In genomic region chr17:13681126-13681525, GRCm38 (mm10) we compare ENCODE assay signal across 7 mouse cellular contexts.
A peak's percentile ranks its signal among the peaks of the same experiment; 100 is the strongest.
DNase-seq lines count a peak whose midpoint lies in the region.

No protein-coding gene starts in this region.

- DNase-seq in left cerebral cortex, adult 18-20 months (ENCODE audit: low spot score in 2 of 2): peak; percentile 35 to 40
- DNase-seq in left cerebral cortex, adult 11 months (ENCODE audit: low spot score): no peak
- DNase-seq in cerebellum, postnatal 25 days: peak; percentile 60 to 79
- DNase-seq in layer of hippocampus, adult 11-12 months (ENCODE audit: low spot score): peak; percentile 83
- DNase-seq in right cerebral cortex, postnatal 10 days (ENCODE audit: low spot score in 2 of 2): peak; percentile 89 to 90
- no peak for DNase-seq in liver
- DNase-seq in urinary bladder, postnatal 36 days (ENCODE audit: low spot score in 2 of 2): no peak

Comparison
In these comparisons a context has a peak if more than half of its experiments do, and no peak if none do; other contexts are left out.
1. DNase-seq: peak in left cerebral cortex, adult 18-20 months (2 of 2), cerebellum, postnatal 25 days (2 of 2), layer of hippocampus, adult 11-12 months (single experiment) and right cerebral cortex, postnatal 10 days (2 of 2); none in left cerebral cortex, adult 11 months (single experiment), liver (single experiment) and urinary bladder, postnatal 36 days (0 of 2).